Mouse (Mus musculus) G1E (cell line): ENCODE data around the gene Rrp8. TPM values are rescaled to one million over a fixed set of nuclear protein-coding genes. Genes with fewer than 3 reads are reported as not detected.

Experiments
- ATAC-seq: 2 replicates; pipeline ENCODE4 v1.8.0; 2016; ENCODE audit warnings: mild to moderate bottlenecking; ENCODE audit not compliant: insufficient number of reproducible peaks, poor library complexity, low FRiP score, severe bottlenecking; ENCODE audit errors: extremely low read depth
- DNase-seq: peaks from one replicate; pipeline ENCODE4 v3.0.0; 2012; ENCODE audit warnings: low spot score
- H3K27me3 ChIP-seq: 2 replicates; pipeline ENCODE4 v1.6.1; 2012; ENCODE audit warnings: mild to moderate bottlenecking, low read length, inconsistent platforms; ENCODE audit not compliant: insufficient read depth
- H3K36me3 ChIP-seq: replicated peaks from 2 replicates; pipeline ENCODE3; 2012; ENCODE audit warnings: mild to moderate bottlenecking, inconsistent platforms
- H3K4me1 ChIP-seq: 2 replicates; pipeline ENCODE4 v1.6.1; 2012; ENCODE audit warnings: low read depth, low read length, inconsistent platforms, mixed read lengths; ENCODE audit not compliant: insufficient read depth
- H3K4me3 ChIP-seq: 2 replicates; pipeline ENCODE4 v1.5.1; 2012; ENCODE audit warnings: low read depth, mild to moderate bottlenecking, inconsistent platforms, low read length, moderate library complexity, mixed read lengths
- H3K9me3 ChIP-seq: replicated peaks from 2 replicates; pipeline ENCODE4 v1.6.1; 2012; ENCODE audit warnings: inconsistent platforms
- CTCF ChIP-seq: IDR thresholded peaks from 2 replicates; pipeline ENCODE4 v1.5.1; 2012; ENCODE audit warnings: low read depth, low read length, inconsistent platforms, mixed read lengths
- GATA1 ChIP-seq: IDR thresholded peaks from 2 replicates; pipeline ENCODE4 v1.6.1; 2012; ENCODE audit warnings: borderline replicate concordance, low read length, inconsistent platforms, mixed read lengths
- GATA2 ChIP-seq: IDR thresholded peaks from 2 replicates; pipeline ENCODE4 v1.6.1; 2012; ENCODE audit warnings: low read depth, low read length, inconsistent platforms, borderline replicate concordance
- POLR2AphosphoS5 ChIP-seq: IDR thresholded peaks from 2 replicates; pipeline ENCODE4 v1.6.1; 2012; ENCODE audit warnings: low read depth, low read length, inconsistent platforms; ENCODE audit not compliant: insufficient replicate concordance
- TAL1 ChIP-seq: conservative IDR thresholded peaks from 2 replicates; pipeline ENCODE4 v1.6.1; 2012; ENCODE audit warnings: low read depth, low read length, inconsistent platforms, mixed read lengths
- polyA plus RNA-seq: library from polyadenylated mRNA; stranded (reverse); fragments of >175 nt; gene quantifications from 2 replicates; pipeline ENCODE4 v1.2.3, GENCODE M21; 2012
- total RNA-seq, 2 experiments: library from RNA; stranded (forward) in 1 of 2; stranded (reverse) in 1 of 2; fragments of 200-1000 nt in 1 of 2; fragments of >200 nt in 1 of 2; fragmentation: Nextera tagmentation in 1 of 2; gene quantifications; 2 replicates each; pipeline ENCODE4 v1.2.3; 2014 to 2017

Rrp8 gene
- total and polyA plus RNA-seq, 3 experiments: 29.4 to 51.5 (median 35.1) TPM

- no peak for DNase-seq
- TF ChIP-seq CTCF (no peak), GATA1 (no peak), GATA2 (no peak), POLR2AphosphoS5 (no peak), TAL1 (no peak)
- no peak overlapping the region for H3K4me3 ChIP-seq
- no peak for ATAC-seq
- no peaks in the 10 kb centered on the region for H3K36me3 ChIP-seq
- no peaks in the 10 kb centered on the region for H3K9me3 ChIP-seq
- H3K4me1 ChIP-seq: no peaks in the 10 kb centered on the region
- peaks cover 6% of the 10 kb centered on the region; the same call in 1 of the 2 replicates for H3K27me3 ChIP-seq
These were observed 28.5 kb downstream of the Rrp8 start for GRCm38 (mm10) chr7:105708733-105709132.

DNA sequence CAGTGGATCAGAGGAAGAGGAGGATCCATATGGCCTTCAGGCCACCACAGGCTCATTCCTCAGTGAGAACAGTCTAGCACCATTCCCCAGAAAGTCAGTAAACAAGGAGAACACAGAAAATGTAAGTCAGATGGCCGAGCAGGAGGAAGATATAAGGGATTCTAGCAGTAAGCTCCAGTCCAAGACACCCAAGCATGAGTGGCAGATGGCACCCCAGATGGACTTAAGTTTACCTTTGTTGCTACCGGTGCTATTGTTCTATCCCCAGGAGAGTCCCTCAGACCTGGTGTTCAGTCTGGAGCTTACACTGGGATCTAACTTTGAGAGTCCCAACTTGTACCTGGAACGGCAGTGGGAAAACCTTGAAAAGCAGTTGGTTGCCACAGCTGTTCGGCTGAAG, 33.4 kb downstream of the Rrp8 start:
- DNase-seq (no peak), ATAC-seq (no peak)
- H3K9me3 ChIP-seq: no peaks in the 10 kb centered on the region
- no peaks in the 10 kb centered on the region for H3K4me1 ChIP-seq
- peaks cover 11% of the 10 kb centered on the region for H3K27me3 ChIP-seq
- no peak overlapping the region for H3K4me3 ChIP-seq
- no peaks in the 10 kb centered on the region for H3K36me3 ChIP-seq
- no peak for TF ChIP-seq GATA2
- no peak for TF ChIP-seq CTCF
- TF ChIP-seq POLR2AphosphoS5: no peak

DNA sequence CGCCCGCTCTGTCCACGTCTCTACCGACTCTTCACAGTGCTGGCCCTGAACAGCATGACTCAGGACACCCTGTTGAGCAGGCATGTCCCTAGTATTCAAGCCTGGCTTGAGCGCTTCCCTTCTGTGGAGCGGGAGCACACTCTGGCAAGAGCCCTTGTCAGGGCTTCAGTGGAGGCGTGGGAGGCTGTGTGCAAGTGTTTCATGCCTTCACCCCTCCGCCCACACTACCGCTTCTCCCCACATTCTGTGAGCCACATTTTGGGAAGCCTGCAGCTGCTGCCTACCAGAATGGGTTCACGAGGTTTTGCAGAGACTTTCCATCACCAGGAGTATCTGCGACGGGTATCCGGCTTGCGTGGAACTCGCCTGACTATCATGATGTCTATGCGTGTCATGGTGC, 34.0 kb downstream of the Rrp8 start:
- ATAC-seq: no peak
- TF ChIP-seq GATA1 (no peak), CTCF (no peak), POLR2AphosphoS5 (no peak), GATA2 (no peak), TAL1 (no peak)

DNA sequence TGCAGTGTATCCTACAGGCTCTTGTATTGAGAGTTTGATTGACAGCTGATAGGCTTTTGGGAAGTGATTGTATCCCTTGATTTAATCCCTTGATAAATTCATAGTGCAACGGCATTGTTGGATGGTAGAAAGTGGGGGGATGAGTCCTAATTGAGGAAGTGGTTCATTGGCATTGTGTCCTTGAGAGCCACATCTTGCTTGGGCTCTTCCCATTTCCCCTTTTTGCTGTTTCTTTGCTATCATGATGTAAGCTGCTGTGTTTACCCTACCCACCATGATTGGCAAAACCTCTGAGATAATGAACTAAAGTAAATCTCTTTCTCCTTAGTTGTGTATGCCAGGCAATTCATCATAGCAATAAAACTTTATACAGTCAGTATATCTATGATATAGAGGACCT, 46.3 kb downstream of the Rrp8 start:
- ATAC-seq: no peak; the same call in 1 of the 2 replicates
- TF ChIP-seq POLR2AphosphoS5 (no peak), GATA2 (no peak), GATA1 (no peak), CTCF (no peak), TAL1 (no peak)
- H3K36me3 ChIP-seq: no peaks in the 10 kb centered on the region
- no peak for DNase-seq
- H3K4me1 ChIP-seq: no peaks in the 10 kb centered on the region
- H3K27me3 ChIP-seq: peaks cover 6% of the 10 kb centered on the region
- no peak overlapping the region for H3K4me3 ChIP-seq
- H3K9me3 ChIP-seq: no peaks in the 10 kb centered on the region

More for the DNA sequence above, 34.0 kb downstream of the Rrp8 start:
- no peak overlapping the region for H3K4me3 ChIP-seq
- H3K9me3 ChIP-seq: no peaks in the 10 kb centered on the region
- H3K27me3 ChIP-seq: peaks cover 11% of the 10 kb centered on the region
- no peaks in the 10 kb centered on the region for H3K36me3 ChIP-seq
- H3K4me1 ChIP-seq: no peaks in the 10 kb centered on the region
- no peak for DNase-seq

GRCm38 (mm10) chr7:105685541-105686197, 51.5 kb downstream of the Rrp8 start:
- TF ChIP-seq GATA1: no peak
- TF ChIP-seq GATA2: no peak
- no peak for TF ChIP-seq CTCF
- peaks cover 5% of the 10 kb centered on the region; the same call in 1 of the 2 replicates for H3K27me3 ChIP-seq
- H3K36me3 ChIP-seq: no peaks in the 10 kb centered on the region
- ATAC-seq: no peak
- no peak overlapping the region for H3K4me3 ChIP-seq
- no peak for DNase-seq
- no peaks in the 10 kb centered on the region for H3K9me3 ChIP-seq
- no peaks in the 10 kb centered on the region for H3K4me1 ChIP-seq

Other genes starting within 250 kb of the Rrp8 start
- 19.2 and 23.7 TPM in 2 replicates for gene Smpd1, start 183.0 kb downstream of the Rrp8 start, total RNA-seq (2014; fragmentation: Nextera tagmentation)
- gene Smpd1, start 183.0 kb downstream of the Rrp8 start, total RNA-seq (2017): 14.5 and 22.4 TPM in 2 replicates
- 12.0 and 12.8 TPM in 2 replicates for gene Smpd1, start 183.0 kb downstream of the Rrp8 start, polyA plus RNA-seq
- not detected in 2 replicates for gene Apbb1, start 155.7 kb downstream of the Rrp8 start, total RNA-seq (2014; fragmentation: Nextera tagmentation)
- 0.27 and 0.64 TPM in 2 replicates for gene Apbb1, start 155.7 kb downstream of the Rrp8 start, total RNA-seq (2017)
- gene Apbb1, start 155.7 kb downstream of the Rrp8 start, polyA plus RNA-seq: 0.02 and 0.03 TPM in 2 replicates
- gene Hpx, start 137.2 kb downstream of the Rrp8 start, total RNA-seq (2014; fragmentation: Nextera tagmentation): not detected in 2 replicates
- not detected in 2 replicates for gene Hpx, start 137.2 kb downstream of the Rrp8 start, total RNA-seq (2017)
- gene Hpx, start 137.2 kb downstream of the Rrp8 start, polyA plus RNA-seq: not detected in 2 replicates
- 12.0 and 16.7 TPM in 2 replicates for gene Trim3, start 103.8 kb downstream of the Rrp8 start, total RNA-seq (2014; fragmentation: Nextera tagmentation)
- 9.3 and 11.5 TPM in 2 replicates for gene Trim3, start 103.8 kb downstream of the Rrp8 start, total RNA-seq (2017)
- gene Trim3, start 103.8 kb downstream of the Rrp8 start, polyA plus RNA-seq: 4.6 and 5.3 TPM in 2 replicates
- gene Timm10b, start 97.3 kb downstream of the Rrp8 start, total RNA-seq (2014; fragmentation: Nextera tagmentation): 24.0 and 53.0 TPM in 2 replicates
- gene Timm10b, start 97.3 kb downstream of the Rrp8 start, total RNA-seq (2017): 131 and 174 TPM in 2 replicates
- 261 and 308 TPM in 2 replicates for gene Timm10b, start 97.3 kb downstream of the Rrp8 start, polyA plus RNA-seq
- 22.8 and 34.7 TPM in 2 replicates for gene Arfip2, start 97.0 kb downstream of the Rrp8 start, total RNA-seq (2014; fragmentation: Nextera tagmentation)
- 35.3 and 35.8 TPM in 2 replicates for gene Arfip2, start 97.0 kb downstream of the Rrp8 start, total RNA-seq (2017)
- gene Arfip2, start 97.0 kb downstream of the Rrp8 start, polyA plus RNA-seq: 57.5 and 64.7 TPM in 2 replicates
- gene Gm45799, start 96.8 kb downstream of the Rrp8 start, total RNA-seq (2014; fragmentation: Nextera tagmentation): 6.0 and 17.0 TPM in 2 replicates
- gene Gm45799, start 96.8 kb downstream of the Rrp8 start, total RNA-seq (2017): 3.2 and 5.3 TPM in 2 replicates
- gene Gm45799, start 96.8 kb downstream of the Rrp8 start, polyA plus RNA-seq: 96.6 and 137 TPM in 2 replicates
- 2.2 and 2.9 TPM in 2 replicates for gene Dnhd1, start 86.6 kb downstream of the Rrp8 start, total RNA-seq (2014; fragmentation: Nextera tagmentation)
- gene Dnhd1, start 86.6 kb downstream of the Rrp8 start, total RNA-seq (2017): 1.9 and 2.1 TPM in 2 replicates
- gene Dnhd1, start 86.6 kb downstream of the Rrp8 start, polyA plus RNA-seq: 0.02 TPM in 1 of 2 replicates, not detected in the other
- 200 and 228 TPM in 2 replicates for gene Ilk, start 793 bp downstream of the Rrp8 start, total RNA-seq (2014; fragmentation: Nextera tagmentation)
- gene Ilk, start 793 bp downstream of the Rrp8 start, total RNA-seq (2017): 89.3 and 99.4 TPM in 2 replicates
- gene Ilk, start 793 bp downstream of the Rrp8 start, polyA plus RNA-seq: 19.8 and 21.1 TPM in 2 replicates
- 353 and 389 TPM in 2 replicates for gene Taf10, start 7.0 kb upstream of the Rrp8 start, total RNA-seq (2014; fragmentation: Nextera tagmentation)
- gene Taf10, start 7.0 kb upstream of the Rrp8 start, total RNA-seq (2017): 202 and 540 TPM in 2 replicates
- gene Taf10, start 7.0 kb upstream of the Rrp8 start, polyA plus RNA-seq: 263 and 330 TPM in 2 replicates
- 157 and 173 TPM in 2 replicates for gene Tpp1, start 14.8 kb upstream of the Rrp8 start, total RNA-seq (2014; fragmentation: Nextera tagmentation)
- 67.3 and 72.9 TPM in 2 replicates for gene Tpp1, start 14.8 kb upstream of the Rrp8 start, total RNA-seq (2017)
- gene Tpp1, start 14.8 kb upstream of the Rrp8 start, polyA plus RNA-seq: 48.8 and 49.0 TPM in 2 replicates
- gene Dchs1, start 50.3 kb upstream of the Rrp8 start, total RNA-seq (2014; fragmentation: Nextera tagmentation): not detected in 2 replicates
- 0.05 and 0.06 TPM in 2 replicates for gene Dchs1, start 50.3 kb upstream of the Rrp8 start, total RNA-seq (2017)
- gene Dchs1, start 50.3 kb upstream of the Rrp8 start, polyA plus RNA-seq: under 0.01 TPM in 1 of 2 replicates, not detected in the other
- gene Mrpl17, start 73.7 kb upstream of the Rrp8 start, total RNA-seq (2014; fragmentation: Nextera tagmentation): 159 and 162 TPM in 2 replicates
- 50.3 and 58.4 TPM in 2 replicates for gene Mrpl17, start 73.7 kb upstream of the Rrp8 start, total RNA-seq (2017)
- gene Mrpl17, start 73.7 kb upstream of the Rrp8 start, polyA plus RNA-seq: 111 and 125 TPM in 2 replicates
- gene Gm4070, start 216.6 kb upstream of the Rrp8 start, total RNA-seq (2014; fragmentation: Nextera tagmentation): 0.23 and 3.7 TPM in 2 replicates
- gene Gm4070, start 216.6 kb upstream of the Rrp8 start, total RNA-seq (2017): 1.6 and 2.7 TPM in 2 replicates
- gene Gm4070, start 216.6 kb upstream of the Rrp8 start, polyA plus RNA-seq: not detected in 2 replicates